Mouse (Mus musculus) lung, postnatal 14 days (tissue): ENCODE results near the gene Tnrc6c.

Experiments
- DNase-seq: peaks from one replicate; pipeline ENCODE4 v3.0.0; 2021

Gene Tnrc6c

GRCm38 (mm10) chr11:117653491-117654351, at the start of gene Tnrc6c:
Tnrc6c (plus strand) TSS chr11:117654289.
- peak; percentile 71 for DNase-seq

- no peak for DNase-seq
Observed at GRCm38 (mm10) chr11:117606137-117606536, 48.0 kb upstream of the Tnrc6c start.

GRCm38 (mm10) chr11:117606605-117607203, 47.4 kb upstream of the Tnrc6c start:
- peak; percentile 54 for DNase-seq

GRCm38 (mm10) chr11:117608141-117608789, 45.8 kb upstream of the Tnrc6c start:
- no peak for DNase-seq

GRCm38 (mm10) chr11:117608976-117609375, 45.1 kb upstream of the Tnrc6c start:
- no peak for DNase-seq

- no peak for DNase-seq
Observed at GRCm38 (mm10) chr11:117610589-117610988, 43.5 kb upstream of the Tnrc6c start.

GRCm38 (mm10) chr11:117611068-117611467, 43.0 kb upstream of the Tnrc6c start:
- DNase-seq = peak; percentile 64

- no peak for DNase-seq
Observed at GRCm38 (mm10) chr11:117611860-117612259, 42.2 kb upstream of the Tnrc6c start.

- DNase-seq = no peak
Observed at GRCm38 (mm10) chr11:117612885-117613284, 41.2 kb upstream of the Tnrc6c start.

- DNase-seq = no peak
Observed at GRCm38 (mm10) chr11:117617368-117617908, 36.7 kb upstream of the Tnrc6c start.

- DNase-seq = no peak
Observed at GRCm38 (mm10) chr11:117618214-117618613, 35.9 kb upstream of the Tnrc6c start.

- no peak for DNase-seq
Observed at GRCm38 (mm10) chr11:117618774-117619173, 35.3 kb upstream of the Tnrc6c start.

- no peak for DNase-seq
Observed at GRCm38 (mm10) chr11:117619581-117619980, 34.5 kb upstream of the Tnrc6c start.

- DNase-seq = no peak
Observed at GRCm38 (mm10) chr11:117625196-117625595, 28.9 kb upstream of the Tnrc6c start.

GRCm38 (mm10) chr11:117626557-117626956, 27.5 kb upstream of the Tnrc6c start:
- peak; percentile 70 for DNase-seq

GRCm38 (mm10) chr11:117627060-117627562, 27.0 kb upstream of the Tnrc6c start:
- DNase-seq = no peak

GRCm38 (mm10) chr11:117627746-117628311, 26.3 kb upstream of the Tnrc6c start:
- DNase-seq = no peak

GRCm38 (mm10) chr11:117628312-117628779, 25.7 kb upstream of the Tnrc6c start:
- DNase-seq = no peak

- no peak for DNase-seq
Observed at GRCm38 (mm10) chr11:117629865-117630264, 24.2 kb upstream of the Tnrc6c start.

- DNase-seq = no peak
Observed at GRCm38 (mm10) chr11:117630868-117631565, 23.1 kb upstream of the Tnrc6c start.

- no peak for DNase-seq
Observed at GRCm38 (mm10) chr11:117633310-117633709, 20.8 kb upstream of the Tnrc6c start.

GRCm38 (mm10) chr11:117638386-117638785, 15.7 kb upstream of the Tnrc6c start:
- no peak for DNase-seq
